Mouse (Mus musculus): Measurements from ENCODE around the gene Xlr3a. TPM values are rescaled to one million over a fixed set of nuclear protein-coding genes. Genes with fewer than 3 reads are reported as not detected.
A peak's percentile ranks its signal among the peaks of the same experiment; 100 is the strongest.
"Not testable (repeated sequence)": the region's sequence is repeated elsewhere in the genome, so short reads cannot be mapped to it uniquely, and the experiment has no call there.

Xlr3a gene
- total RNA-seq (2015; ENCODE audit: low replicate concordance) (not detected in 2 replicates), total RNA-seq (2017; ENCODE audit: low replicate concordance) (not detected in 2 replicates)

DNA sequence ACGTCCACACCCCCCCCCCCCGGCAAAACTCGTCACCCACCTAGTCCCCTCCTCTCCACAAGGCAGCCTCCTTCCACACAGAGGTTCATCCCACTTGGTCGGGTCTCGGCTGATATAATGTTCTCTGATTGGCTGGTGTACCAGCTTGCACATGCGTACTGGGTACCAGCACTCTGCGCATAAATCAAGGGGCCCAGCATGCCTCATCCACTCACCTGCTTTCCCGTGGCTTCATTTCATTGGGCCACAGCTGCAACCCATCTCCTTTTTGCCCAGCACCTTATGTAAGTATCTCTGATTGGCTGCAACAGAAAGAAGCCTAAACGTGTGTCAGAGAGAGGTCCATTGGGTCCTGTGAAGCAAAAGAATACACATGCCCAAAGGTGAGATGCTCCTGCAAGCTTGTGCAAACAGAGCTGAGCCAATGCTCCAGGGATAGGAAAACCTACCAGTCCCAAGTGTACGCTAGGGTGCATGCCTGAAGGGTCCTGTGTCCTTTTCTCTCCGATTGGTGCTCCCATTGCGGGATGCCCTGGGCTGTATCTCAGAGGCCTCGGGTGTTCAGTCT, at the start of gene Xlr3a:
Gene Xlr3a, minus strand, starts transcription at position 155 of the 568 bp plus-strand sequence.
- not testable (repeated sequence) for ATAC-seq (replicated peaks; ENCODE audit: low FRiP score, poor library complexity, severe bottlenecking)

DNA sequence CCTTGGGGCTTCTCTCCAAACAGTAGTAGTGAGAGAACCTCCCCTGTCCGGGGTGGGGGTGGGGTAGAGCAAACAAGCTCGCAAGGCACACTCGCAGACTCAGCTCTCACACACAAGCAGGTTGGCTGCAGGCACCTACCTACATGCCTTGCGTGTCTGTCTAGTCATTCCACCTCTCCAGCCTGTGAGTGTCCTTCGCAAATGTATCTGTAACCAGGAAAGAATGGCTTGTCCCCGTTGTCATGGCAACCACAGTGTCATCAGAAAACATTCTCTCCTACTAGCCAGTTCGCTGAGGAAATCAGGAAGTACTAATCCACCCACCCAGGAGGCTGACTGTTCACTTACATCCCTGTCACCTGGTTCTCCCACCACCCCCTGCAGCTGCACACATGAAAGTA, 46.3 kb upstream of the Xlr3a start:
- ATAC-seq (replicated peaks; ENCODE audit: low FRiP score, poor library complexity, severe bottlenecking), result not testable (repeated sequence)

DNA sequence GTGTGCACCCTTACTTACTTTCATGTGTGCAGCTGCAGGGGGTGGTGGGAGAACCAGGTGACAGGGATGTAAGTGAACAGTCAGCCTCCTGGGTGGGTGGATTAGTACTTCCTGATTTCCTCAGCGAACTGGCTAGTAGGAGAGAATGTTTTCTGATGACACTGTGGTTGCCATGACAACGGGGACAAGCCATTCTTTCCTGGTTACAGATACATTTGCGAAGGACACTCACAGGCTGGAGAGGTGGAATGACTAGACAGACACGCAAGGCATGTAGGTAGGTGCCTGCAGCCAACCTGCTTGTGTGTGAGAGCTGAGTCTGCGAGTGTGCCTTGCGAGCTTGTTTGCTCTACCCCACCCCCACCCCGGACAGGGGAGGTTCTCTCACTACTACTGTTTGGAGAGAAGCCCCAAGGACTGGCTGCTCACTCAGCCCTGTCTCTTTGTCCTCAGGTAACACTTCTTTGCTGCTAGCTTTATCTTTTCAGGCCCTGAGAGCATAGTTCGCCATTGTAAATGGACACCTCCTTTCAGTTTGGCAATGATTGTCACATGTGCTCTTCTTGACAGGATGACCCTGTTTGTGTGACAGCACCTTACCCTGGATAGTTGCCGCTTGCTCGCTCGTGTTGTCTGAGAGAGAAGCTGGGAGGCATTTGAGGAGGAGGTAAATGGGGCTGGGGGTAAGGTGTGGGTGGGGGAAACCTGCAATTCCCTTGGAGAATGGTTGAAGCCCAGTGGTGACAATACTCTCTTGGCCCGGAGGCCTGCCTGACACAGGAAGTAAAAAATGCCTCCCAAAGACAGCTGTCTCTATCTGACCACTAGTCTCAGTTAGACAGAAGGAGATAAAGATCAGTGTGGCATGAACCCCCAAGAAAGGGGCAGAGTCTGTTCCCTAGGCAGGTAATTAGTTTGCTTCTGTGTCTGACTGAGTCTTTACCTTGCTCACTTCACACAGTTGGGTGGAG, 26.2 kb upstream of the Xlr3a start:
- not testable (repeated sequence) for ATAC-seq (replicated peaks; ENCODE audit: low FRiP score, poor library complexity, severe bottlenecking)

DNA sequence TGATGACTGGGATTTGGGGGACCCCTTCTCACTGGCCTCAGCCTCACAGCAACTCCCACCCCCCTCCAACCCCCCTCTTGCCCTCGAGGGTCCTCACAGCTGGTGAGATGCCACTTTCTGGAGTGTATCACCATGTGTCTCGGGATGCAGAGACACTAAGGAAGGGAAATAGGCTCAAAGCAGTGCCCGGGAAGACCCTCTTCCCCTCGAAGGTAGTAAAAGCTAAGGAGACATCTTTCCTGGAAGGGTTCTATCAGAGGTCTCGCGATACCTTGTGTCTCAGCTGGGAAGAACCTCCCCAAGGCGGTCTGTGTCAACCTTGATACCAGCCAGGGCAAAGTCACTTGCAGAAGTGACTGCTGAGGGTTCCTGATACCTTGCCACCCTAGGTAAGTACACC, 19.9 kb upstream of the Xlr3a start, which contains the start of gene Gm14685:
Gene Gm14685, plus strand, starts transcription at position 301 of the 400 bp plus-strand sequence.
- ATAC-seq (replicated peaks; ENCODE audit: low FRiP score, poor library complexity, severe bottlenecking), result not testable (repeated sequence)

DNA sequence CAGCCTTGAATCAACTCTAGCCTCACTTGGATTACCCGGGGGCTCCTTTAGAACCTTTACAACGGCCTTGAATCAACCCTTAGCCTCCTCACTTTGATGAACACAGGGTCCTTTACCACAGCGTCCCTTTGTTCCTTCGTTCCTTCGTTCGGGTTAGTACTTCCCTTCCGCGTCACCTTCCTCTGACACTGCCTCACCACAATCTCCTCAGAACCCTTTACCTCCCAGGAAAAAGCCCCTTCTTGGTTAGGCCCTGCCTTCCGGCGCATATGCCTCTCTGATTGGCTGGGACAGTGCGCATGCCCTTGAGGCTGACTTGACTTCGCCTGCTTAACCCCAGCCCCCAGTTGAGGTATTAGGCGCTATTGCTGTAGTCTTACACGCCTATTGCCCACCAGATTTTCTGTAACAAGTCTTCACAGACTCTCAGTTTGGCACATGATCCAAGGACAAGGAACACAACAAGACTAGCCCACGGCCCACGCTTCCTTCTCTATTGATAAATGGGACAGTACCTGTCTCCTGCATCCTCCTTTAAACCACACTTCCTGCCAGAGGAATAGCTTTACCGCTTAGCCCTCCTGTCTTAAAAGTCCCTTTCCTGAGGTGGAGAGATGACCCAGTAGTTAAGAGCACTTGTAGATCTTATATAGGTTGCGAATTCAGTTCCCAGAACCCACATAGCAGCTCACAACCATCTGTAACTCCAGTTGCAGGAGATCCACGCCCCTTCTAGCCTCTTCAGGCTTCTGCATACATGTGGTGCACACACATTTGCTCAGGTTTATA, 14.4 kb downstream of the Xlr3a start, which contains the start of gene Xlr4a:
Gene Xlr4a, minus strand, starts transcription at position 212 of the 789 bp plus-strand sequence.
- ATAC-seq (replicated peaks; ENCODE audit: low FRiP score, poor library complexity, severe bottlenecking), result not testable (repeated sequence)

DNA sequence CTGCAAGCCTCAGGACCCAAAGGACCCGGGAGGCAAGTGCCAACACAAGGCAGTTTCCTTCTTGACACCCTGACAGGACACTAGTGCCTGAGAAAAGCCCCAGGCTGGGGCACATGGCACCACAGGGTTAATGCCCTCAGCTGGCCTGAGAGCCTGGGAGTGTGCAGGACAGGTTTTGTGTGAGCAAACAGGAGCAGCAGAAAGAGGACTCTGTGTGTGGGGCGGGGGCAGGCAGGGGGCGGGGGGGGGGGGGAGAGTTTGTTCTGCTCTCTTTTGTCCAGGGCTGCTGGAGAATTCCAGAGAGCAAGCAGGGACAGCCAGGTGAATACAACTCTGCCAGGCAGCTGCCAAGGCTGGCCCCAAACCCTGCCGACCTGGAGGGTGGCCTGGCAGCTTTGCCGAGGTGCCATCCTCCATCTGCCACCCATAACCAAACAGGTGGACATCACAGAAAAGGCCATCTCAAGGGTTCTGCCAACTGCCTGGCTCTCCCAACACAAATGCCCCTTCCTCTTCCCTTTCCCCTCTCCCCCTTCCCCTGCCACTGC, 30.1 kb downstream of the Xlr3a start:
- ATAC-seq (replicated peaks; ENCODE audit: low FRiP score, poor library complexity, severe bottlenecking), result not testable (repeated sequence)

DNA sequence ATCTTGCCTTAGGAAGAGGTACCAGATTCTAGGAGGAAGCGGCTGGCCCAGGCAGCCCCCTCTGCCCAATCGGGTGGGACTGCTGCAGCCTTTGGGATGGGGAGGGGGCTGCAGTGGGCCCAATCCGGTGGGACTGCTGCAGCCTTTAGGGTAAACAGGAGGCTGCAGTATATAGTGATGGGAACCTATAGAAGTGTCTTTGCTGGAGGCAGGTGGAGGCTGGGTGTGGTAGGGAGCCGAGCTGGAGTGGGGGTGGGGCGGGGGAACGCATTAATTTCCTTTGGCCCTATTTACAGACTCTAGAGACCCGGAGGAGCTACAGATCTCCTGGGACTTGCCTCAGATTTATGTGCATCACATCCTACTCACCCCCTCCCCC, 32.5 kb downstream of the Xlr3a start, which contains the start of gene Pnma3:
Gene Pnma3, plus strand, starts transcription at position 373 of the 379 bp plus-strand sequence.
- no peak for ATAC-seq (replicated peaks; ENCODE audit: low FRiP score, poor library complexity, severe bottlenecking)

DNA sequence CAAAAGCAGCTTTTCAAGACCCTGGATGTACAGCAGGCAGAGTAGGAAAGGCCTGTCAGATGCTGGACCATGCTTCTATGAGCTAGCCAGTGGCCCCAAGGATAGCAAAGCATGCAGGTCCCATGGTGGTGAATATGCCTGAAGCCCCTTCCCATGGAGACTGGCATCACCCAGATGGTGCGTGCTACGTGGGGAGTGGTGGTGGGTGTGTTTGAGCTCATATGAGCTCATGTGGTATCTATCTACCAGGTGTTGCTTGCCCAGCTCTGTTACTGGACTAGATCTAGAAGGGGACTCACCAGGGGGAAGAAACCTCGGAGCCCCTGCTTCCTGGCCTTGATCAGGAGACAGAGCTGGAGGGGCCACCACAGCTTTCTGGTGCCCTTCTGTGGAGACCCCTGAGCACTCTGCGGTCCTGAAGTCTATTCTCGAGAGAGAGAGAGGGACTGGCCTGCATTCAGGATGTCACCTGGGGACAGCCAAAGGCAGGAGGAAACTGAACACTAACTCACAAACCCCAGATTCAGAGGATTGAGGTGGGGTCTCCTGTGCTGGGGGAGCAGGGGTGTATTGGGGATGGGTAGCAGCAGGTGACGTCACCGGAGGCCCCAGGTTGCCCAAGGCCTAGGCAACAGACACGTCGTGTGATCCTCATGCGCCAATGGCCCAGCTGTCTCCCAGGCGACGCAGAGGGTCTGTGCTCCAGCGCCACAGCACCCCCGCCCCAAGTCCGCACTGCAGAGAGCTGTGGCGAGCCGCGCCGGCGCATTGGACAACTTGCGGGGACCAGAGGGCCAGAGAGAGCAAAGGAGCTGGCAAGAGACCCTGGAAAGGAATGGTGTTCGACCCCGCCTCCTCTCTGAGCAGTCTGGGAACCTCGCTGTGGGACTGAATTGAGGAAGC, 33.1 kb downstream of the Xlr3a start:
- no peak for ATAC-seq (replicated peaks; ENCODE audit: low FRiP score, poor library complexity, severe bottlenecking)

DNA sequence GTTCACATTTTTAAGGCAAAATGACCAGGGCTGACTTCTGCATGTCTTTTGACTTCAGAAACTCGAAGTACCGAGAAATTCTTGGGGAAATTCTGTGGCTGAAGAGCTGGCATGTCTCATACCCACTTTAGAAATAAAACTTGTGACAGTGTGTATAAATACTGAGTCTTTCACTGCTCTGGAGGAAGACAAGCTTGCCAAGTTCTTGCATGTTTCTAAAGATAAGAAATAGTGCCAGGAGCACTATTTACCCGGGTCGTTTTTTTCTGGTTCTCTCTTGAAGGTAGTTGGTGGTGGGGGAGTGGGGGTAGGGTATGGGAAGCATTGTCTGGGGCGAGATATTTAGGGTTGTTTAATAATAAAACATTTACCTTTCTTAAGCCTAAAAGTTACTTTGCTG, 34.6 kb downstream of the Xlr3a start:
- ATAC-seq (replicated peaks; ENCODE audit: low FRiP score, poor library complexity, severe bottlenecking), result no peak

DNA sequence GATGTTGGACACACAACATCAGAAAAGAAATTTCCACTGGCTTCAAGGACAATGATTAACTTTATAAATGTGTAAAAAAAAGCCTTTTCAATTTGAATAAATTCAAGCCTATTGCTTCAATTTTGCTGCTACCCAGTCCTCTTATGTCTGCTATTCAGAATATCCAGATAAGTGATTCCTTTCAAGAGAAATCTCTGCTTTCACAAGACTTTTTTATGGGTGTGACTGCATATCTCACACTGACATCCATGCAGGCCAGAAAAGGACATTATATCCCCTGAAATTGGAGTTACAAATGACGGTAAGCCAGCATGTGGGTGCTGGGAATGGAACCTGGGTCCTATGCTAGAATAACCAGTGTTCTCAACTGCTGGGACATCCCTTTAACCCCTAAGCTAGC, 35.4 kb downstream of the Xlr3a start:
- no peak for ATAC-seq (replicated peaks; ENCODE audit: low FRiP score, poor library complexity, severe bottlenecking)

DNA sequence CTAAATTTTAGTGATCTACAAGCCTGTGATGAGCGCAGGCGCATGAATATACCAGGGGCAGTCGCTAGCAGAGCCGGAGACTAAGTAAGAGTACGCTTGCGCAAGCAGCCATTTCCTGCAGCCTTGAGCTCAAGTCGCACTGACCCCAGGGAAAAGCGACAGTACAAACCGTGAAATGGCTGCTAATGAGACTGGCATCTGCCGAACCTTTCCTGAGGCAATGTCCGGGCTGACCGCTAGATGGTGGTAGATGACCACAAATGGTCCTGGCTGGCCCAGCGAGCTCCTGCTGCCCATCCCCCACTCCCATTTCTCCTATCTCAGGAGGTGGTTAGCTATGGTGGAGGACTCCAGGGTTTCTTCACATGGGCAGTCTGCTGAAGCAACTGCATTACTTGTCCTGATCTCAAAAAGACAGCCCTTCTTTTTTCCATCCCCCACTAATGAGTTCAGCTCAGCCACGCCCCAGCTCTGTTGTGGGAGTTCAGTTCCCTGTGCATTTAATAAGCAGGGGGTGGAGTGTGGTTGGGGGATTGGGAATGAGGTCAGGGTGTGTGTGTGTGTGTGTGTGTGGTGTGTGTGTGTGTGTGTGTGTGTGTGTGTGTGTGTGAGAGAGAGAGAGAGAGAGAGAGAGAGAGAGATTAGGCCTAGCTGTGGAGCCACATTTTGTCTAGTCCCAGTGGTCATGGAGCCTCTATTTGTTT, 42.9 kb downstream of the Xlr3a start:
- ATAC-seq (replicated peaks; ENCODE audit: low FRiP score, poor library complexity, severe bottlenecking), result peak; percentile 80

DNA sequence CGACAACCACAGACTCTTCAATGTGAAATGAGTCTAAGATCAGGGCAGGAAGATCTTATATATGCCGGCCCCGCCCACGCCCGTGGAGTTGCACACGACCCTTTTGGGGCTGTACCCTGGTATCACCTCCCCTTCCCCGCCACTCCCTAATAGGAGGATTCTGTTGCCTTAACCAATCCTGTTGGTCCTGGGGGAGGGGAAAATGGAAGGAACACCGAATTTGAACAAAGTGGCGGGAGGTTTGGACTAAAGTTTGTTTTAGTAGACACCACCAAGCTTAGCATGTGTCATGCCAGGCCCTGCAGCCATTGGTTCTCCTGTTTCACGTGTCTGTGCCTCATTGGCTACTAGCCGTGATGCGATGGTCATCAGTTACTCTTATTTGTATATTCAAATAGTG, 57.2 kb downstream of the Xlr3a start:
- ATAC-seq (replicated peaks; ENCODE audit: low FRiP score, poor library complexity, severe bottlenecking), result no peak

DNA sequence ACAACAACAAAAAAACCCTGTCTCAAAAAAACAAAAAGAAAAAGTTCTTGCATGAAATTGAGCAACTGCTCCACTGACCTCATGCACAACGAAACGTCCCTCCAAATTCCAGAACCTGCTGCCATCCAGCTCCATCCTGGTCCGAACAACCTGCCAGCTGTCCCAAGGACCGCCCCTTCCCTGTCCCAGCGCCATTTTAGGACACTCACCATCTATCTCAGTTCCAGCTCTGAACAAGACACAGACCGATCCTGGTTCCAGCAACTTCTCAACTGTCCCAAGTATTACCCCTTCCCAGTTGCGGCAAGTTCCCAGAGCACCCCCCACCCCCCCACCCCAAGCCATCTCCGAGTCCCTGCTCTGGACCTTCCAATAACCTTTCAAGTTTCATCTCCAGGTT, 58.1 kb downstream of the Xlr3a start:
- no peak for ATAC-seq (replicated peaks; ENCODE audit: low FRiP score, poor library complexity, severe bottlenecking)

DNA sequence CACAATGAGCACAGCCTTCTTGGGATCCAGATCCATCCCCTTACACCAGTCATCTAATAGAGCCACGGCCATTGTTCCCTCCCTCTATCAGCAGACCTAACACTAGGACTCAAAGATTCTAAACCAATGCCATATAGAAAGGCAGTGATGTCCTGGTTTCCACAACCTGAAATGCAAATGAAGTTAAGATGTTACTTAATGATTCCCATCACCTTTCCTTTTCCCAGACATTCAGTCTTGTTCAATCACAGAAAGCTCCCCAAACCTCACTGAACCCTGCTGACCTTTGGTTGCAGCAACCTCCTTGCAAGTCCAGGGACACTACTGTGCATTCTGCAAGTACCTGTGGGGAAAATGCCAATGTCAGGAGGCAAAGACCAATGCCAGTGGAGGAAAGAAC, 59.9 kb downstream of the Xlr3a start, which contains the start of gene Pnma5:
Gene Pnma5, minus strand, starts transcription at position 101 of the 400 bp plus-strand sequence.
- no peak for ATAC-seq (replicated peaks; ENCODE audit: low FRiP score, poor library complexity, severe bottlenecking)
